Mouse (Mus musculus): Measurements from ENCODE around the gene Cdc42ep2.

The Cdc42ep2 gene

GRCm38 (mm10) chr19:5940173-5940572 is 15.6 kb upstream of the Cdc42ep2 start:
- DNase-seq: peak; percentile 95

GRCm38 (mm10) chr19:5939715-5940114 is 15.1 kb upstream of the Cdc42ep2 start:
- no peak for DNase-seq

- DNase-seq: no peak
These were observed 13.9 kb upstream of the Cdc42ep2 start for GRCm38 (mm10) chr19:5938516-5938915.

- no peak for DNase-seq
These were observed 13.3 kb upstream of the Cdc42ep2 start for GRCm38 (mm10) chr19:5937836-5938406.

- no peak for DNase-seq
These were observed 12.6 kb upstream of the Cdc42ep2 start for GRCm38 (mm10) chr19:5937095-5937835.

- DNase-seq: peak; percentile 49
These were observed 11.1 kb upstream of the Cdc42ep2 start for GRCm38 (mm10) chr19:5935691-5936090.

GRCm38 (mm10) chr19:5935266-5935665 is 10.7 kb upstream of the Cdc42ep2 start:
- DNase-seq: peak; percentile 79

- DNase-seq: peak; percentile 91
These were observed 5.3 kb upstream of the Cdc42ep2 start for GRCm38 (mm10) chr19:5929634-5930596.

- no peak for DNase-seq
These were observed 3.9 kb upstream of the Cdc42ep2 start for GRCm38 (mm10) chr19:5928546-5928945.

GRCm38 (mm10) chr19:5928104-5928503 is 3.5 kb upstream of the Cdc42ep2 start:
- peak; percentile 37 for DNase-seq

- no peak for DNase-seq
These were observed 2.9 kb upstream of the Cdc42ep2 start for GRCm38 (mm10) chr19:5927532-5927931.

GRCm38 (mm10) chr19:5927026-5927425 is 2.4 kb upstream of the Cdc42ep2 start:
- DNase-seq: peak; percentile 68

- no peak for DNase-seq
These were observed 767 bp upstream of the Cdc42ep2 start for GRCm38 (mm10) chr19:5925311-5925855.

GRCm38 (mm10) chr19:5923990-5924712 is 465 bp downstream of the Cdc42ep2 start:
- peak; percentile 95 for DNase-seq

- DNase-seq: no peak
These were observed 1.7 kb downstream of the Cdc42ep2 start for GRCm38 (mm10) chr19:5922963-5923362.

- DNase-seq: peak; percentile 43
These were observed 2.3 kb downstream of the Cdc42ep2 start for GRCm38 (mm10) chr19:5922119-5922942.

- peak; percentile 66 for DNase-seq
These were observed 2.9 kb downstream of the Cdc42ep2 start for GRCm38 (mm10) chr19:5921715-5922114.

GRCm38 (mm10) chr19:5913007-5913719 is 11.5 kb downstream of the Cdc42ep2 start, which contains the start of gene Dpf2:
Dpf2 (minus strand) TSS chr19:5913010.
- DNase-seq: no peak

- peak; percentile 100 for DNase-seq
These were observed 12.3 kb downstream of the Cdc42ep2 start for GRCm38 (mm10) chr19:5912103-5913006.
